Mouse (Mus musculus): Measurements from ENCODE around the gene Cep97.

DNA sequence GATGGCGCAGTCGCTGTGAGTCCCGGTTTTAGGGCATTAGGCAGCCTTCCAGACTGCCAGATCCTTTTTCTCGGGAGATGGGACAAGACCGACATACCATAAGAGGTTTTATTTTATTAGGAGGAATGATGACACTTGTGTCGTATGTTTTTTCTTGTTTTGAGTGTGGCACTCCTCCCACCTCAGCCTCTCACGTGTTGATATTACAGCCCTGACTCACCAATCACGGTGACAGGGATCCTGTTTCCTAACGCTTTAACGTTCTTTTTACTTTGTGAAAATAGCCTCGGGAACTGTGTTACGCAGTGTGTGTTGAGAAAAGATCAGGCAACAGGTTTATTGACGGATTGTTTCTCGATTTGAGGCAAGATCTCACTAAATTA, 40.2 kb upstream of the Cep97 start:
- no peak for TF ChIP-seq TAL1 (IDR thresholded peaks at IDR 0.05; ENCODE audit: low read length)
- TF ChIP-seq GATA1 (IDR thresholded peaks at IDR 0.05; ENCODE audit: low read length), result no peak
